Mouse (Mus musculus) embryonic fibroblast, embryonic 13.5 days (primary cell): ENCODE measurements around the gene Atad1. TPM values are rescaled to one million over a fixed set of nuclear protein-coding genes. Genes with fewer than 3 reads are reported as not detected.
A peak's percentile ranks its signal among the peaks of the same experiment; 100 is the strongest.

ENCODE experiments used
- H3K27ac ChIP-seq: 2 replicates; pipeline ENCODE4 v1.5.1; 2012; ENCODE audit warnings: low read length, control low read depth, inconsistent platforms; ENCODE audit not compliant: insufficient read depth
- H3K4me1 ChIP-seq: 2 replicates; pipeline ENCODE4 v1.6.1; 2011; ENCODE audit warnings: low read length; ENCODE audit not compliant: control insufficient read depth, insufficient read depth
- H3K4me3 ChIP-seq: 2 replicates; pipeline ENCODE4 v1.5.1; 2011; ENCODE audit warnings: mild to moderate bottlenecking, control low read depth, low read length; ENCODE audit not compliant: insufficient read depth
- CTCF ChIP-seq: IDR thresholded peaks from 2 replicates; pipeline ENCODE4 v1.5.1; 2011; ENCODE audit warnings: mild to moderate bottlenecking, control low read depth, low read length, moderate library complexity, borderline replicate concordance; ENCODE audit not compliant: insufficient read depth
- POLR2A ChIP-seq: IDR thresholded peaks from 2 replicates; pipeline ENCODE4 v1.6.1; 2011; ENCODE audit warnings: low read depth, mild to moderate bottlenecking, control low read depth, low read length, moderate library complexity
- polyA plus RNA-seq: library from polyadenylated mRNA; stranded (reverse); fragments of >200 nt; gene quantifications from 2 replicates; pipeline ENCODE4 v1.2.4, GENCODE M21; 2011; ENCODE audit warnings: low read depth; ENCODE audit not compliant: missing spikeins, insufficient read length

The Atad1 gene
- polyA plus RNA-seq, 1 experiment = 97.8 TPM

DNA sequence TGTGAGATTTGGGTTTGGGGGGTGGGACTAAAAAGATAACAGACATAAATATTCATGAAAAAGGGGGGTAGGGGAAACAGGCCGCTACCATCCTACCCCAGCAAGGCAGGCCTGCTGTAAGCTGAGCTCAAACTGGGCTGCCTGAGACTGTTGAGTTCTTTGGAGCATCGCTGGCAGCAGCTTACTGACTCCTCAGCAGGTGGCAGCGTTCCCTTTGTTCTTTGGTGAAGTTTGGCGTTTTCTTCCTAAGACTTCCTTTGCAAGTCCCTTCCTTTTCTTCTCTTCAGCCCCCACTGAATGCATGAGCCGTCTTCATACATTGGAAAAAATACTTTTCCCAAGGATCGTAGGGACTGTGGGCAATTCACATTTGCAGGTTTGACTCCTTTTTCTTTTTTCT is 9.8 kb upstream of the Atad1 start:
- TF ChIP-seq CTCF (peak; percentile 52; the same call in 1 of the 2 replicates), POLR2A (no peak)
- Histone ChIP-seq H3K27ac (no peak overlapping the region), H3K4me1 (no peaks in the 10 kb centered on the region), H3K4me3 (no peak overlapping the region)

DNA sequence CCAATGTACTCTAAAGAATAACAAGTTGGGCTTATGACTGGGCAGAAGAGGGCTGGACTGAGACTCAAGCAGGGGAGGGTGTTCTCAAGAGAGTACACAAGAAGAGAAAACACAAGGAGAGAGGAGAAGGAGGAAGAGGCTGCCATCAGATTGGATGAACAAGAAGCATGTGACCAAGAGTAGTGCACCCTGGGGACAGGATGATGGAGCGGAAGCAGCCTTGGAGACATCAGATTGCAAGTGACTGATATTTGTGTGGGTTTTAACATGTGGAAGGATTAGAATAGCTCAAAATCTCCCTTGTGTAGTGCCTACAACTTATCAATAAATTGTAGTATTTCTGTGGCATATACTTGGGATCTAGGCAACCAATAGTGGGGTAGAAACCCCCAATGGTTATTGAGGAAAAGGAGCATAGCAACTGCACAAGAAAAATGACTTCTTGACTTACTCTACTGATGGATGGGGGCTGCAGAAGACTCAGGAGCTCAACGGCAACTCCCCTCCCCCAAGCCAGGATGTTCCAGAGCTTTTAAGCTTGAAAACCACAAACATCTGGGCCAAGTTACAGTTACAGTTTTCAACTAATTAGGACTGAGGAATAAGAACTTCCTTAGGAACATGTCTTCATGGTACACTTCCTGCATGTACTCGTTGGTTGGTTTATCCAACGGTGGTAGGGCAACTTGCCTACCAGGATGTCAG is 1.2 kb upstream of the Atad1 start:
- Histone ChIP-seq H3K4me1 (no peaks in the 10 kb centered on the region), H3K27ac (no peak overlapping the region), H3K4me3 (no peak overlapping the region)
- TF ChIP-seq CTCF (no peak), POLR2A (no peak)

DNA sequence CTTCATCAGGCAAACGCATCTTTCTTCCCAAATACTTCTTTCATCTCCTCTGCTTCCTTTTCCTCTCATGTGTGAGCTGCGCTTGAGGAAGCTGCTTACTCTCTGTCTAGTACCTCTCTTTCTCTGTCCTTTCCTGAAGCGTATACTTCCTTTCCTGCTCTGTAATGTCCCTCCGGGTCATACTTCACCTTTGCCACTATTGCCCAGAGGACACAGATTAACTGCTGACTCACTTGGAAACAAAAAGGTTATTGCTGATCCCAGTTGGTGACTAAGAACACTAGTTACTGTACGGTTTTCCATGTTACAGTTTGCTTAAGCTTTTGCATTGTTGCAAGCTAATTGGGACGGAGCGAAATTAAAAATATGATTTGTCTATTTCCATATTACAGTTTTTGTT is 1.7 kb downstream of the Atad1 start:
- H3K4me3 ChIP-seq = no peak overlapping the region
- TF ChIP-seq CTCF (no peak), POLR2A (no peak)
- H3K4me1 ChIP-seq = no peaks in the 10 kb centered on the region
- no peak overlapping the region for H3K27ac ChIP-seq

- no peaks in the 10 kb centered on the region for H3K4me1 ChIP-seq
- no peak for TF ChIP-seq POLR2A
- TF ChIP-seq CTCF = no peak
- H3K27ac ChIP-seq = no peak overlapping the region
- H3K4me3 ChIP-seq = no peak overlapping the region
Observed at GRCm38 (mm10) chr19:32732922-32733321, 6.7 kb downstream of the Atad1 start.

DNA sequence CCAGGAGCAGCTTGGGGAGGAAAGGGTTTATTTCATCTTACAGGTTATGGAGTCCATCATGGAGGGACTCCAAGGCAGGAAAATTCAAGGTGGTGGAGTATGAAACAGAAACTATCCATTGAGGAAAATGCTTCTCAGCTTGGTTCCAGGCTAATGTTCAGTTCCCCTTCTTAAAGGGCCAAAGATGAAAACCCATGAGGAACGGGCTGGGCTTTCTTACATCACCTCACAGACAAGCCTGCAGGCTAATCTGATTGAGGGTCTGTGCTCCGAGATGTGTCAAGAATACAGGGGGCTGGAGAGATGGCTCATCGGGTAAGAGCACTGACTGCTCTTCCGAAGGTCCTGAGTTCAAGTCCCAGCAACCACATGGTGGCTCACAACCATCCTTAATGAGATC is 9.8 kb downstream of the Atad1 start:
- Histone ChIP-seq H3K4me1 (no peaks in the 10 kb centered on the region), H3K4me3 (no peak overlapping the region), H3K27ac (no peak overlapping the region)
- TF ChIP-seq POLR2A = no peak
- TF ChIP-seq CTCF = no peak

GRCm38 (mm10) chr19:32726451-32727325 is 12.9 kb downstream of the Atad1 start:
- Histone ChIP-seq H3K4me3 (no peak overlapping the region), H3K27ac (no peak overlapping the region), H3K4me1 (no peaks in the 10 kb centered on the region)
- TF ChIP-seq POLR2A (no peak), CTCF (no peak)

- Histone ChIP-seq H3K27ac (no peak overlapping the region), H3K4me3 (no peak overlapping the region), H3K4me1 (no peaks in the 10 kb centered on the region)
- TF ChIP-seq POLR2A = no peak
- no peak for TF ChIP-seq CTCF
Observed at GRCm38 (mm10) chr19:32723817-32724216, 15.8 kb downstream of the Atad1 start.

DNA sequence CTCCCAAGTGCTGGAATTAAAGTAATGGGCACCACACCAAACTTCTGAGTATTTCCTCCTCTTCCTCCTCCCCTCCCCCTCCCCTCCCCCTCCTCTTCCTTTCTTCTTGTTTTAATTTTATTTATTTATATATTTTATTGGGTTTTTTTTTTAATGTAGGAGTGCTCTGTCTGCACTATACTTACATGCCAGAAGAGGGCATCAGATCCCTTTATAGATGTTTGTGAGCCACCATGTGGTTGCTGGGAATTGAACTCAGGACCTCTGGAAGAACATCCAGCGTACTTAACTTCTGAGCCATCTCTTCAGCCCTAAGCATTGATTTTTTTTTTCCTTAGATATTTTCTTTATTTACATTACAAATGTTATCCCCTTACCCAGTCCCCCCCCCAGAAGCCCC is 19.3 kb downstream of the Atad1 start:
- TF ChIP-seq CTCF (no peak), POLR2A (no peak)
- no peaks in the 10 kb centered on the region for H3K4me1 ChIP-seq
- no peak overlapping the region for H3K27ac ChIP-seq
- no peak overlapping the region for H3K4me3 ChIP-seq

GRCm38 (mm10) chr19:32717590-32717989 is 22.0 kb downstream of the Atad1 start:
- Histone ChIP-seq H3K4me3 (no peak overlapping the region), H3K27ac (no peak overlapping the region), H3K4me1 (no peaks in the 10 kb centered on the region)
- TF ChIP-seq CTCF (no peak), POLR2A (no peak)

DNA sequence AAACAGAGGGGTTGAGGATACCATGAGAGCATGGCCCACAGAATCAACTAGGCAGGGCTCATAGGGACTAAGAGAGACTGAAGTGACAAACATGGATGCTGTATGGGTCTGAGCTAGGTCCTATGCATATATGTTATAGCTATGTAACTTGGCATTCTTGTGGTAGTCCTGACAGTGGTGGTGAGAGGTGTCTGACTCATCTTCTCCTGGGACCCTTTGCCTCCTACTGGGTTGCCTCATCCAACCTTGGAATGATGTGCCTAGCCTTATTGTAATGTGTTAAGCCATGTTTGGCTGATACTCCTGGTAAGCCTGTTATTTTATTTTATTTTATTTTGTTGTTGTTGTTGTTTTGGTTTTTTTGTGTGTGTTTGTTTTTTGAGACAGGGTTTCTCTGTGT is 23.9 kb downstream of the Atad1 start:
- H3K4me1 ChIP-seq = no peaks in the 10 kb centered on the region
- no peak overlapping the region for H3K4me3 ChIP-seq
- no peak for TF ChIP-seq POLR2A
- TF ChIP-seq CTCF = no peak
- H3K27ac ChIP-seq = no peak overlapping the region
